Comparison of ENCODE assay signal across 19 mouse cellular contexts in genomic region chr9:65755673-65756375, GRCm38 (mm10).
DNase-seq lines count a peak whose midpoint lies in the region; ATAC-seq lines count a peak whose summit lies in the region.
"Had no signal": no experiment of that assay in that cellular context is flagged by ENCODE, and none has a peak within 500 bp of the region (broad histone marks: within the 10 kb centered on the region; RNA-seq: fewer than 3 reads in every experiment).

No protein-coding gene starts in this region.

- 0 out of 2 replicates have a peak, but pooled peaks cover 5% of the 10 kb centered on the region for H3K9me3 ChIP-seq in heart, embryonic 12.5 days (replicated peaks)
- H3K9me3 ChIP-seq in neural tube, embryonic 13.5 days = no peaks in the 10 kb centered on the region
- no peaks in the 10 kb centered on the region for H3K9me3 ChIP-seq in hindbrain, embryonic 16.5 days (ENCODE audit: control insufficient read depth, low read length)
- H3K9me3 ChIP-seq: kidney, embryonic 15.5 days had no signal

- no peak for DNase-seq in heart, adult 18-20 months
- no peak for DNase-seq in neural tube, embryonic 10.5 days (ENCODE audit: extremely low spot score, low spot score)
- DNase-seq in thymus, postnatal 36 days = no peak
- DNase-seq in thymus, postnatal 14 days = no peak
- no peak for DNase-seq in right cerebral cortex, postnatal 4 days
- DNase-seq: cerebellum, postnatal 14 days; gastrocnemius, postnatal 14 days; heart, postnatal 36 days; layer of hippocampus, postnatal 36 days; lung, embryonic 14.5 days had no signal

- H3K9ac ChIP-seq in heart, embryonic 12.5 days = 0 out of 2 replicates have a peak overlapping the region, but pooled peaks have one; percentile 30
- H3K9ac ChIP-seq in neural tube, embryonic 13.5 days = no peak overlapping the region
- H3K9ac ChIP-seq in hindbrain, embryonic 16.5 days (ENCODE audit: low read depth, low read length) = no peak overlapping the region
- H3K9ac ChIP-seq: kidney, embryonic 15.5 days; lung, embryonic 14.5 days had no signal

- no peak overlapping the region for H3K4me2 ChIP-seq in heart, embryonic 12.5 days
- H3K4me2 ChIP-seq in neural tube, embryonic 13.5 days = no peak overlapping the region
- H3K4me2 ChIP-seq in hindbrain, embryonic 16.5 days (ENCODE audit: low read length) = no peak overlapping the region
- H3K4me2 ChIP-seq: heart, embryonic 11.5 days; kidney, embryonic 15.5 days; liver, embryonic 11.5 days; lung, embryonic 14.5 days had no signal

- H3K27ac ChIP-seq in heart, embryonic 12.5 days (ENCODE audit: poor library complexity, severe bottlenecking) = no peak overlapping the region
- H3K27ac ChIP-seq in neural tube, embryonic 13.5 days (replicated peaks) = peak overlapping the region; percentile 56
- peak overlapping the region; percentile 66 for H3K27ac ChIP-seq in hindbrain, embryonic 16.5 days (ENCODE audit: low read depth, low read length)
- H3K27ac ChIP-seq: kidney, embryonic 15.5 days; macrophage had no signal

- H3K4me1 ChIP-seq in heart, embryonic 12.5 days (replicated peaks) = peaks cover 32% of the 10 kb centered on the region
- peaks cover 27% of the 10 kb centered on the region for H3K4me1 ChIP-seq in neural tube, embryonic 13.5 days (replicated peaks)
- peaks cover 7% of the 10 kb centered on the region for H3K4me1 ChIP-seq in hindbrain, embryonic 16.5 days (ENCODE audit: control insufficient read depth, insufficient read depth, low read depth, low read length)
- H3K4me1 ChIP-seq: kidney, embryonic 15.5 days had no signal

- no peaks in the 10 kb centered on the region for H3K27me3 ChIP-seq in heart, embryonic 12.5 days (replicated peaks)
- no peaks in the 10 kb centered on the region for H3K27me3 ChIP-seq in neural tube, embryonic 13.5 days
- no peaks in the 10 kb centered on the region for H3K27me3 ChIP-seq in hindbrain, embryonic 16.5 days (replicated peaks; ENCODE audit: control insufficient read depth, insufficient read depth, low read length)
- H3K27me3 ChIP-seq: kidney, embryonic 15.5 days; Patski had no signal

- ATAC-seq in heart, embryonic 12.5 days (ENCODE audit: insufficient number of reproducible peaks, low FRiP score) = no peak
- ATAC-seq in neural tube, embryonic 13.5 days (ENCODE audit: low read depth) = no peak
- ATAC-seq in hindbrain, embryonic 16.5 days = no peak
- ATAC-seq: intestine, embryonic 16.5 days; Patski had no signal

- 81% methylated on average over 7 of the region's 7 CpGs for WGBS in heart, embryonic 12.5 days
- 55% methylated on average over 7 of the region's 7 CpGs for WGBS in neural tube, embryonic 13.5 days
- 69% methylated on average over 7 of the region's 7 CpGs for WGBS in hindbrain, embryonic 16.5 days

- H3K4me3 ChIP-seq in heart, embryonic 12.5 days = no peak overlapping the region
- no peak overlapping the region for H3K4me3 ChIP-seq in neural tube, embryonic 13.5 days
- no peak overlapping the region for H3K4me3 ChIP-seq in hindbrain, embryonic 16.5 days (ENCODE audit: low read length)
- H3K4me3 ChIP-seq: kidney, embryonic 15.5 days had no signal

- H3K36me3 ChIP-seq in heart, embryonic 12.5 days = no peaks in the 10 kb centered on the region
- peaks cover 5% of the 10 kb centered on the region; the same call in 1 of the 2 replicates for H3K36me3 ChIP-seq in neural tube, embryonic 13.5 days
- no peaks in the 10 kb centered on the region for H3K36me3 ChIP-seq in hindbrain, embryonic 16.5 days (ENCODE audit: control insufficient read depth, insufficient read depth, low read length)
- H3K36me3 ChIP-seq: kidney, embryonic 15.5 days had no signal
